Mouse (Mus musculus): ENCODE measurements around the gene Gm45233. TPM values are rescaled to one million over a fixed set of nuclear protein-coding genes. Genes with fewer than 3 reads are reported as not detected.

The Gm45233 gene
- polyA plus RNA-seq, 1 experiment from 2014 or later: 0.42 TPM

- Histone ChIP-seq H3K4me3 (replicated peaks; ENCODE audit: low read length) (no peak overlapping the region), H3K9ac (replicated peaks; ENCODE audit: low read depth, low read length) (no peak overlapping the region), H3K36me3 (ENCODE audit: control insufficient read depth, insufficient read depth) (peaks cover 2% of the 10 kb centered on the region; the same call in 1 of the 2 replicates), H3K4me2 (ENCODE audit: low read length) (no peak overlapping the region), H3K27me3 (replicated peaks; ENCODE audit: control insufficient read depth, insufficient read depth, low read length) (no peaks in the 10 kb centered on the region), H3K27ac (ENCODE audit: low read length) (no peak overlapping the region), H3K4me1 (replicated peaks; ENCODE audit: control insufficient read depth, insufficient read depth, low read length) (peaks cover 8% of the 10 kb centered on the region), H3K9me3 (ENCODE audit: control insufficient read depth, low read length) (no peaks in the 10 kb centered on the region)
- ATAC-seq: peak; percentile 49
- 20% methylated on average over 8 of the region's 8 CpGs for WGBS
Observed at GRCm38 (mm10) chr7:43482090-43482716, 38.3 kb downstream of the Gm45233 start.

GRCm38 (mm10) chr7:43483236-43483635, 39.3 kb downstream of the Gm45233 start:
- Histone ChIP-seq H3K9me3 (ENCODE audit: control insufficient read depth, low read length) (no peaks in the 10 kb centered on the region), H3K27me3 (replicated peaks; ENCODE audit: control insufficient read depth, insufficient read depth, low read length) (no peaks in the 10 kb centered on the region), H3K4me3 (replicated peaks; ENCODE audit: low read length) (no peak overlapping the region), H3K27ac (ENCODE audit: low read length) (no peak overlapping the region), H3K4me2 (ENCODE audit: low read length) (no peak overlapping the region), H3K36me3 (ENCODE audit: control insufficient read depth, insufficient read depth) (peaks cover 2% of the 10 kb centered on the region; the same call in 1 of the 2 replicates), H3K4me1 (replicated peaks; ENCODE audit: control insufficient read depth, insufficient read depth, low read length) (peaks cover 11% of the 10 kb centered on the region), H3K9ac (replicated peaks; ENCODE audit: low read depth, low read length) (no peak overlapping the region)
- ATAC-seq: no peak
- WGBS: 18% methylated on average over 10 of the region's 10 CpGs

- no peaks in the 10 kb centered on the region for H3K36me3 ChIP-seq (ENCODE audit: control insufficient read depth, insufficient read depth)
- H3K9ac ChIP-seq (replicated peaks; ENCODE audit: low read depth, low read length): no peak overlapping the region
- peaks cover 16% of the 10 kb centered on the region for H3K4me1 ChIP-seq (replicated peaks; ENCODE audit: control insufficient read depth, insufficient read depth, low read length)
- WGBS: 39% methylated on average over 5 of the region's 5 CpGs
- no peak overlapping the region for H3K27ac ChIP-seq (ENCODE audit: low read length)
- no peaks in the 10 kb centered on the region for H3K9me3 ChIP-seq (ENCODE audit: control insufficient read depth, low read length)
- no peaks in the 10 kb centered on the region for H3K27me3 ChIP-seq (replicated peaks; ENCODE audit: control insufficient read depth, insufficient read depth, low read length)
- H3K4me2 ChIP-seq (ENCODE audit: low read length): peak overlapping the region; percentile 77
- ATAC-seq: no peak
- H3K4me3 ChIP-seq (replicated peaks; ENCODE audit: low read length): peak overlapping the region; percentile 62; the same call in 1 of the 2 replicates
Observed at GRCm38 (mm10) chr7:43488646-43489045, 44.7 kb downstream of the Gm45233 start.

GRCm38 (mm10) chr7:43489631-43490125, 45.8 kb downstream of the Gm45233 start, which contains the start of gene Iglon5:
Iglon5 (minus strand) TSS chr7:43490075.
- Histone ChIP-seq H3K9ac (replicated peaks; ENCODE audit: low read depth, low read length) (peak within 1 kb of the TSS; percentile 93), H3K27ac (ENCODE audit: low read length) (peak within 1 kb of the TSS; percentile 81), H3K4me2 (ENCODE audit: low read length) (peak within 1 kb of the TSS; percentile 77), H3K36me3 (ENCODE audit: control insufficient read depth, insufficient read depth) (no peaks in the 10 kb centered on the region), H3K4me3 (replicated peaks; ENCODE audit: low read length) (peak within 1 kb of the TSS; percentile 62), H3K9me3 (ENCODE audit: control insufficient read depth, low read length) (no peaks in the 10 kb centered on the region), H3K4me1 (replicated peaks; ENCODE audit: control insufficient read depth, insufficient read depth, low read length) (peaks cover 16% of the 10 kb centered on the region), H3K27me3 (replicated peaks; ENCODE audit: control insufficient read depth, insufficient read depth, low read length) (no peaks in the 10 kb centered on the region)
- 3% methylated on average over 17 of the region's 41 CpGs for WGBS
- ATAC-seq: peak; percentile 51

GRCm38 (mm10) chr7:43490182-43490584, 46.3 kb downstream of the Gm45233 start:
- ATAC-seq: peak; percentile 87
- 0% methylated on average over 8 of the region's 13 CpGs for WGBS
- Histone ChIP-seq H3K9me3 (ENCODE audit: control insufficient read depth, low read length) (no peaks in the 10 kb centered on the region), H3K27ac (ENCODE audit: low read length) (peak overlapping the region; percentile 79), H3K36me3 (ENCODE audit: control insufficient read depth, insufficient read depth) (no peaks in the 10 kb centered on the region), H3K4me3 (replicated peaks; ENCODE audit: low read length) (peak overlapping the region; percentile 62), H3K4me2 (ENCODE audit: low read length) (peak overlapping the region; percentile 77), H3K27me3 (replicated peaks; ENCODE audit: control insufficient read depth, insufficient read depth, low read length) (no peaks in the 10 kb centered on the region), H3K9ac (replicated peaks; ENCODE audit: low read depth, low read length) (peak overlapping the region; percentile 93), H3K4me1 (replicated peaks; ENCODE audit: control insufficient read depth, insufficient read depth, low read length) (peaks cover 16% of the 10 kb centered on the region)

GRCm38 (mm10) chr7:43490861-43491260, 46.9 kb downstream of the Gm45233 start:
- Histone ChIP-seq H3K4me3 (replicated peaks; ENCODE audit: low read length) (no peak overlapping the region), H3K27ac (ENCODE audit: low read length) (no peak overlapping the region), H3K9ac (replicated peaks; ENCODE audit: low read depth, low read length) (no peak overlapping the region), H3K9me3 (ENCODE audit: control insufficient read depth, low read length) (no peaks in the 10 kb centered on the region), H3K36me3 (ENCODE audit: control insufficient read depth, insufficient read depth) (no peaks in the 10 kb centered on the region), H3K4me1 (replicated peaks; ENCODE audit: control insufficient read depth, insufficient read depth, low read length) (peaks cover 16% of the 10 kb centered on the region), H3K4me2 (ENCODE audit: low read length) (peak overlapping the region; percentile 77; the same call in 1 of the 2 replicates), H3K27me3 (replicated peaks; ENCODE audit: control insufficient read depth, insufficient read depth, low read length) (0 out of 2 replicates have a peak, but pooled peaks cover 3% of the 10 kb centered on the region)
- 77% methylated on average over 9 of the region's 9 CpGs for WGBS
- peak; percentile 8; the same call in 1 of the 2 replicates for ATAC-seq

GRCm38 (mm10) chr7:43495343-43496021, 51.6 kb downstream of the Gm45233 start:
- H3K9ac ChIP-seq (replicated peaks; ENCODE audit: low read depth, low read length): no peak overlapping the region
- no peaks in the 10 kb centered on the region; the same call in 1 of the 2 replicates for H3K4me1 ChIP-seq (replicated peaks; ENCODE audit: control insufficient read depth, insufficient read depth, low read length)
- H3K4me3 ChIP-seq (replicated peaks; ENCODE audit: low read length): no peak overlapping the region
- H3K27me3 ChIP-seq (replicated peaks; ENCODE audit: control insufficient read depth, insufficient read depth, low read length): 0 out of 2 replicates have a peak, but pooled peaks cover 3% of the 10 kb centered on the region
- H3K4me2 ChIP-seq (ENCODE audit: low read length): peak overlapping the region; percentile 34
- WGBS: 8% methylated on average over 21 of the region's 21 CpGs
- no peaks in the 10 kb centered on the region for H3K9me3 ChIP-seq (ENCODE audit: control insufficient read depth, low read length)
- no peaks in the 10 kb centered on the region for H3K36me3 ChIP-seq (ENCODE audit: control insufficient read depth, insufficient read depth)
- ATAC-seq: peak; percentile 69
- H3K27ac ChIP-seq (ENCODE audit: low read length): no peak overlapping the region

GRCm38 (mm10) chr7:43511707-43512478, 68.0 kb downstream of the Gm45233 start:
- Histone ChIP-seq H3K27me3 (replicated peaks; ENCODE audit: control insufficient read depth, insufficient read depth, low read length) (no peaks in the 10 kb centered on the region), H3K4me2 (ENCODE audit: low read length) (no peak overlapping the region), H3K4me3 (replicated peaks; ENCODE audit: low read length) (no peak overlapping the region), H3K9me3 (ENCODE audit: control insufficient read depth, low read length) (no peaks in the 10 kb centered on the region), H3K4me1 (replicated peaks; ENCODE audit: control insufficient read depth, insufficient read depth, low read length) (no peaks in the 10 kb centered on the region), H3K9ac (replicated peaks; ENCODE audit: low read depth, low read length) (no peak overlapping the region), H3K36me3 (ENCODE audit: control insufficient read depth, insufficient read depth) (no peaks in the 10 kb centered on the region), H3K27ac (ENCODE audit: low read length) (no peak overlapping the region)
- 56% methylated on average over 4 of the region's 4 CpGs for WGBS
- no peak for ATAC-seq

GRCm38 (mm10) chr7:43512519-43512918, 68.6 kb downstream of the Gm45233 start:
- H3K36me3 ChIP-seq (ENCODE audit: control insufficient read depth, insufficient read depth): no peaks in the 10 kb centered on the region
- no peak overlapping the region for H3K4me2 ChIP-seq (ENCODE audit: low read length)
- H3K27me3 ChIP-seq (replicated peaks; ENCODE audit: control insufficient read depth, insufficient read depth, low read length): no peaks in the 10 kb centered on the region
- no peak overlapping the region for H3K9ac ChIP-seq (replicated peaks; ENCODE audit: low read depth, low read length)
- H3K4me1 ChIP-seq (replicated peaks; ENCODE audit: control insufficient read depth, insufficient read depth, low read length): no peaks in the 10 kb centered on the region
- H3K27ac ChIP-seq (ENCODE audit: low read length): no peak overlapping the region
- no peak for ATAC-seq
- no peak overlapping the region for H3K4me3 ChIP-seq (replicated peaks; ENCODE audit: low read length)
- WGBS: 86% methylated on average over 4 of the region's 4 CpGs
- no peaks in the 10 kb centered on the region for H3K9me3 ChIP-seq (ENCODE audit: control insufficient read depth, low read length)

Measured in forebrain, embryonic 16.5 days (tissue).